Mouse (Mus musculus): Measurements from ENCODE around the gene Wfdc15a.

DNA sequence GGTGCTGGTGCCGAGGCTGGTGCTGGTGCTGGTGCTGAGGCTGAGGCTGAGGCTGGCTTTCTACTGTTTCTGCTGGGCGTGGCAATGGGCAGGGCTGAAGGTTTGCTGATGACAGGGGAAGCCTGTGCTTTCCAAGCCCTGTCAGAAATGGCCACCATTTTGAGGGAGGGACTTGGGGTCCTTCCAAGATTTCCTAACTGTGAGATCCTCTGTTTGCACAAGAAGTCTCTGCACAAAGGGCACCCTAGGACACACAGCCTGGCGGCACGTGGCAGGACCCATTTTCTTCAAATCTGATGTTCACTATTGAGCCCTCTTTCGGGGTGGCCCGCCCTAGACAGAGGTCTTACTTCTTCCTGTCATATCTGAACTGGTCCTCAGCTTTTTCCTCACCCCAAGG, 9.4 kb downstream of the Wfdc15a start, which contains the start of gene Wfdc12:
- TF ChIP-seq EP300 (optimal IDR thresholded peaks at IDR 0.05) (no peak), CTCF (IDR thresholded peaks at IDR 0.05; ENCODE audit: low read depth) (no peak)

All from stomach, postnatal 0 days (tissue).